Mouse (Mus musculus) testis, adult 2 months (tissue): ENCODE results near the gene Cpa2.

ENCODE experiments used
- CTCF ChIP-seq: fragments of 200-500 bp; IDR thresholded peaks from 2 replicates; pipeline ENCODE4 v1.5.1; 2012; ENCODE audit warnings: low read depth, mild to moderate bottlenecking, inconsistent platforms, low read length, moderate library complexity; ENCODE audit not compliant: control insufficient read depth, insufficient read depth, insufficient replicate concordance
- POLR2A ChIP-seq: fragments of 200-500 bp; IDR thresholded peaks from 2 replicates; pipeline ENCODE4 v1.6.1; 2012; ENCODE audit warnings: low read depth, mild to moderate bottlenecking, inconsistent platforms, low read length, moderate library complexity; ENCODE audit not compliant: control insufficient read depth

- TF ChIP-seq CTCF (no peak), POLR2A (no peak)
These were observed 58.7 kb downstream of the Cpa2 start for GRCm38 (mm10) chr6:30600033-30600432.
